Mouse (Mus musculus) activated CD4-positive, CD25-positive, alpha-beta regulatory T cell, adult 9 weeks (primary cell): ENCODE results near the gene Rhox4c. TPM values are rescaled to one million over a fixed set of nuclear protein-coding genes. Genes with fewer than 3 reads are reported as not detected.

Experiments
- polyA plus RNA-seq: library from polyadenylated mRNA; unstranded; fragments of 100-300 nt; shearing (Covaris generic); gene quantifications from one replicate; pipeline ENCODE4 v1.2.1, GENCODE M21; 2017

Gene Rhox4c
- not detected for polyA plus RNA-seq

GRCm38 (mm10) chrX:37480037-37480436 lies at the start of gene Rhox4c:
TSS of gene Rhox4c (plus strand) at chrX:37480337.

GRCm38 (mm10) chrX:37432194-37432593 lies 47.9 kb upstream of the Rhox4c start, which contains the start of gene Rhox4b:
TSS of gene Rhox4b (plus strand) at chrX:37432494.

DNA sequence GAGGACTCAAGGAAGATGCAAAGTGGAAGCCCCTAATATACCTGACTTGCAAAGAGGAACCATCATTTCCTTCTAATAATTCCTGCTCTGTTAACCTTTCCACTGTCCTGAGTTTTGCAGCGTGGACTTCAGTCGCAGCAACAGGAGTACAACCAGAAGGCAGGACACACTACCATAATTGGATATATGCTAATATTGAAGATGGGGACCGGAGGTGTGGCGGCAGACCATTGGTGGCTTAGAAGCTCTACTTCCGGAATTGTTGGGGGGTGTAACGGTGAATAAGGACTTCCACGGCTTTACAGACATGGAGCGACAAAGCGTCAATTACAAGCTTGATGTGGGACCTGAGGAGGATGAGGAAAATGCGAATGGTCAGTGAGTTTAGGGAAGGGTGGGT lies 26.8 kb upstream of the Rhox4c start, which contains the start of gene Rhox2c:
Gene Rhox2c, plus strand, starts transcription at position 301 of the 400 bp plus-strand sequence.

GRCm38 (mm10) chrX:37458285-37458684 lies 21.9 kb upstream of the Rhox4c start, which contains the start of gene Rhox3c:
TSS of gene Rhox3c (plus strand) at chrX:37458585.

GRCm38 (mm10) chrX:37514059-37514458 lies 33.9 kb downstream of the Rhox4c start, which contains the start of gene Rhox4d:
TSS of gene Rhox4d (plus strand) at chrX:37514359.

DNA sequence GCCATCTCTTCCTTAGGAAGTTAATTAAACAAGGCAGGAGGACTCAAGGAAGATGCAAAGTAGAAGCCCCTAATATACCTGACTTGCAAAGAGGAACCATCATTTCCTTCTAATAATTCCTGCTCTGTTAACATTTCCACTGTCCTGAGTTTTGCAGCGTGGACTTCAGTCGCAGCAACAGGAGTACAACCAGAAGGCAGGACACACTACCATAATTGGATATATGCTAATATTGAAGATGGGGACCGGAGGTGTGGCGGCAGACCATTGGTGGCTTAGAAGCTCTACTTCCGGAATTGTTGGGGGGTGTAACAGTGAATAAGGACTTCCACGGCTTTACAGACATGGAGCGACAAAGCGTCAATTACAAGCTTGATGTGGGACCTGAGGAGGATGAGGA lies 50.0 kb downstream of the Rhox4c start, which contains the start of gene Rhox2e:
Gene Rhox2e, plus strand, starts transcription at position 301 of the 400 bp plus-strand sequence.

Other genes starting within 250 kb of the Rhox4c start
- gene Rhox2a, start 235.4 kb upstream of the Rhox4c start, polyA plus RNA-seq = not detected
- not detected for gene Rhox3a, start 230.4 kb upstream of the Rhox4c start, polyA plus RNA-seq
- gene Rhox4a, start 215.0 kb upstream of the Rhox4c start, polyA plus RNA-seq = not detected
- gene Rhox3a2, start 100.3 kb upstream of the Rhox4c start, polyA plus RNA-seq = not detected
- gene Rhox4a2, start 89.5 kb upstream of the Rhox4c start, polyA plus RNA-seq = not detected
- not detected for gene Rhox2b, start 68.3 kb upstream of the Rhox4c start, polyA plus RNA-seq
- not detected for gene Rhox4b, start 47.8 kb upstream of the Rhox4c start, polyA plus RNA-seq
- gene Rhox2c, start 26.7 kb upstream of the Rhox4c start, polyA plus RNA-seq = not detected
- not detected for gene Rhox3c, start 21.8 kb upstream of the Rhox4c start, polyA plus RNA-seq
- not detected for gene Rhox2d, start 13.1 kb downstream of the Rhox4c start, polyA plus RNA-seq
- gene Rhox4d, start 34.0 kb downstream of the Rhox4c start, polyA plus RNA-seq = not detected
- gene Rhox2e, start 50.1 kb downstream of the Rhox4c start, polyA plus RNA-seq = not detected
- not detected for gene Rhox3e, start 61.7 kb downstream of the Rhox4c start, polyA plus RNA-seq
- gene Rhox4e, start 77.1 kb downstream of the Rhox4c start, polyA plus RNA-seq = not detected
- gene Rhox2f, start 91.1 kb downstream of the Rhox4c start, polyA plus RNA-seq = not detected
- gene Rhox3f, start 100.7 kb downstream of the Rhox4c start, polyA plus RNA-seq = not detected
- not detected for gene Rhox4f, start 127.4 kb downstream of the Rhox4c start, polyA plus RNA-seq
- gene Rhox3g, start 148.3 kb downstream of the Rhox4c start, polyA plus RNA-seq = not detected
- gene Rhox2g, start 163.1 kb downstream of the Rhox4c start, polyA plus RNA-seq = not detected
- not detected for gene Rhox4g, start 171.0 kb downstream of the Rhox4c start, polyA plus RNA-seq
- gene Rhox3h, start 188.4 kb downstream of the Rhox4c start, polyA plus RNA-seq = not detected
- gene Rhox2h, start 192.9 kb downstream of the Rhox4c start, polyA plus RNA-seq = not detected